Mouse (Mus musculus) frontal cortex, adult (tissue): ENCODE data around the gene Bax.

ENCODE experiments used
- ATAC-seq: cut with Nextera tagmentation; 2 replicates; pipeline ENCODE4 v1.9.2; 2017; ENCODE audit warnings: mild to moderate bottlenecking, moderate library complexity, mixed read lengths; ENCODE audit not compliant: low TSS enrichment

Gene Bax

GRCm38 (mm10) chr7:45415636-45416035 lies 51.1 kb downstream of the Bax start:
- ATAC-seq, result peak; percentile 62; the same call in 1 of the 2 replicates

GRCm38 (mm10) chr7:45414740-45415224 lies 51.9 kb downstream of the Bax start:
- no peak for ATAC-seq

- no peak for ATAC-seq
These were observed 52.6 kb downstream of the Bax start for GRCm38 (mm10) chr7:45413864-45414739.

GRCm38 (mm10) chr7:45413113-45413863 lies 53.4 kb downstream of the Bax start, which contains the start of gene Ntf5:
TSS of gene Ntf5 (plus strand) at chr7:45413695.
- no peak for ATAC-seq

- no peak for ATAC-seq
These were observed 54.3 kb downstream of the Bax start for GRCm38 (mm10) chr7:45412421-45412820.
